Mouse (Mus musculus): ENCODE measurements around the gene Rbm20.
"Not testable (repeated sequence)": the region's sequence is repeated elsewhere in the genome, so short reads cannot be mapped to it uniquely, and the experiment has no call there.

Gene Rbm20

GRCm38 (mm10) chr19:53890274-53890673 lies 213.2 kb downstream of the Rbm20 start:
- DNase-seq, result no peak

- no peak for DNase-seq
These were observed 213.7 kb downstream of the Rbm20 start for GRCm38 (mm10) chr19:53890781-53891251.

GRCm38 (mm10) chr19:53891569-53891968 lies 214.5 kb downstream of the Rbm20 start:
- no peak for DNase-seq

GRCm38 (mm10) chr19:53892061-53892460 lies 215.0 kb downstream of the Rbm20 start, which contains the start of gene Pdcd4:
Gene Pdcd4, plus strand, starts transcription at chr19:53892231.
- no peak for DNase-seq

GRCm38 (mm10) chr19:53892838-53893359 lies 215.8 kb downstream of the Rbm20 start:
- no peak for DNase-seq

- DNase-seq, result no peak
These were observed 216.6 kb downstream of the Rbm20 start for GRCm38 (mm10) chr19:53893711-53894171.

GRCm38 (mm10) chr19:53894538-53895121 lies 217.5 kb downstream of the Rbm20 start:
- DNase-seq, result no peak

- no peak for DNase-seq
These were observed 220.9 kb downstream of the Rbm20 start for GRCm38 (mm10) chr19:53898046-53898445.

GRCm38 (mm10) chr19:53898498-53898897 lies 221.4 kb downstream of the Rbm20 start:
- DNase-seq, result no peak

- DNase-seq, result no peak
These were observed 222.1 kb downstream of the Rbm20 start for GRCm38 (mm10) chr19:53898970-53899900.

GRCm38 (mm10) chr19:53899941-53900610 lies 223.0 kb downstream of the Rbm20 start:
- DNase-seq, result no peak

- no peak for DNase-seq
These were observed 225.0 kb downstream of the Rbm20 start for GRCm38 (mm10) chr19:53901931-53902738.

GRCm38 (mm10) chr19:53902739-53903487 lies 225.8 kb downstream of the Rbm20 start:
- peak; percentile 92 to 96 for DNase-seq

GRCm38 (mm10) chr19:53903507-53904321 lies 226.6 kb downstream of the Rbm20 start:
- peak; percentile 51 to 59 for DNase-seq

- no peak for DNase-seq
These were observed 227.9 kb downstream of the Rbm20 start for GRCm38 (mm10) chr19:53904833-53905480.

GRCm38 (mm10) chr19:53906033-53906702 lies 229.1 kb downstream of the Rbm20 start:
- DNase-seq, result no peak

GRCm38 (mm10) chr19:53906703-53907070 lies 229.6 kb downstream of the Rbm20 start:
- not testable (repeated sequence) for DNase-seq

- no peak for DNase-seq
These were observed 237.8 kb downstream of the Rbm20 start for GRCm38 (mm10) chr19:53914950-53915349.

All from cerebellum, postnatal 36 days (tissue).